Mouse (Mus musculus) layer of hippocampus, postnatal 36 days (tissue): ENCODE data around the gene Cep350. TPM values are rescaled to one million over a fixed set of nuclear protein-coding genes. Genes with fewer than 3 reads are reported as not detected.
"Not testable (repeated sequence)": the region's sequence is repeated elsewhere in the genome, so short reads cannot be mapped to it uniquely, and the experiment has no call there.

ENCODE experiments used
- DNase-seq, 2 experiments: peaks; one replicate each; pipeline ENCODE4 v3.0.0; 2022
- total RNA-seq, 2 experiments: library from RNA; stranded (reverse); gene quantifications; 2 replicates each; pipeline ENCODE4 v1.2.3; 2021

Gene Cep350
- total RNA-seq, 2 experiments from 2014 or later = 47.4 to 51.9 TPM

DNA sequence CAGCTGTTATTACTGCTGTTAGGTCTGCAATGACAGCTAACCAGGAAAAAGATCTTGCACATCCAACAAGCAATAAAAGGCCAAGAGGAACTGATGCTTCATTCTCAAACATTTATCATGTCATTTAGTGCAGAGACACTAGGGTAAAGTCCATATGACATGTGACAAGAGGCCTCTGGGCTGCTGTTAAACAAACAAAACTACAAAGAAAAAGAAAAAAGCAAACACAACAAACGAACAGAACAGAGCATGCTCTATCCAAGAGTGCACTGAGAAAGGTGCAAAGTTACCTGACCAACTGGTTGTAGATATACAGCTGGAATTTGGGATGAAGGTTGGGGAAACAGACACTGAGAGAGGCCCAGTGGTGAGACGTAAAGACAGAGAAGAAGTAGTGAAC lies 86.2 kb downstream of the Cep350 start:
- no peak for DNase-seq

DNA sequence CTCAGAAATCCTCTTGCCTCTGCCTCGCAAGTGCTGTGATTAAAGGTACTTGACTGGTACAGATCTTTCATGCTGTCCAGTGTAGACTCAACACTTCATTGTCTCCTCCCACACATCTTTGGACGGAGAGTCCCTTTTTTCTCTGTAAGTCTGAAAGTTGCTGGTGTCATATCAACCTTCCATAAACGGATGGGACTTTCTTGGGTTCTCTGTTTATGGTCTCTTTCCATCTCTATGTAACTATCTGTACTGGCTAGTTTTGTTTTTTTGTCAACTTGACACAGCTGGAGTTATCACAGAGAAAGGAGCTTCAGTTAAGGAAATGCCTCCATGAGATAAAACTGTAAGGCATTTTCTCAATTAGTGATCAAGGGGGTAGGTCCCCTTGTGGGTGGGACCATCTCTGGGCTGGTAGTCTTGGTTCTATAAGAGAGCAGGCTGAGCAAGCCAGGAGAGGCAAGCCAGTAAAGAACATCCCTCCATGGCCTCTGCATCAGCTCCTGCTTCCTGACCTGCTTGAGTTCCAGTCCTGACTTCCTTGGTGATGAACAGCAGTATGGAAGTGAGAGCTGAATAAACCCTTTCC lies 90.3 kb downstream of the Cep350 start:
- not testable (repeated sequence) for DNase-seq

DNA sequence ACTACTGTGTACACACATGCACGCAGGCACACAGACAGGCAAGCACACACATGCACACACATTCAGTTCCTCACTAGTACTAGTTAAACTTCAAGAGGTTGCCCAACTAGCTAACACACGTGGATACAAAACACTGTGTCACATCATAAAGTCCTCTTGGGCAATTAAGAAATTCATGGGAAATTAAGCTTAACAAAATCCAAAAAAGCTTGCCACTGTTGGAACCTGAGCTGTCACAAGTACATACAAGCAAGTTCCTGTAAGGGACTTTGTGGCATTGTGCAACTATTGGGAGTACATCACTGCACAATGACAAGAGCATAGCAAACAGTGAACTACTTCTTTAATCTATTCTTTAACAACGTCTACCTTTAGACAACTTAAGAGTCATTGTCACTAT lies 93.5 kb downstream of the Cep350 start:
- no peak for DNase-seq

DNA sequence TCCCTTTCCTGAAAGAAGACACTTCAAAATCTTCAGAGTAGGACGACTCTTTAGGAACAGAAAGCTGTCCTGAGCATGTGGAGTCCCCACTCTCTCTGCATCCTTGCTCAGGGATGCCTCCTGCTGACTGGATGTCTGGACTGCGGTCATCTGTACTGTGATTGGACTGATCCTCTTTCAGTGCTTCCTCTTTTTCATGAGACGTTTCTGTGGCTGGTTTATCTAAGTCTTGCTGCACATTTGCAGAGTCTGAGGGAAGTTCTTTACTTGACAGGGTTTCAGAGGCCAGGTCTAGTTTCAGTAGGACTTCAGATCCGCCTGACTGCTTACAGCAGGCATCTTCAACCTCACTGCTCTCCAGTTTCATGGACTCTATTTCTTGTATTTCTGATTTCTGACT lies 110.1 kb downstream of the Cep350 start:
- DNase-seq = no peak

DNA sequence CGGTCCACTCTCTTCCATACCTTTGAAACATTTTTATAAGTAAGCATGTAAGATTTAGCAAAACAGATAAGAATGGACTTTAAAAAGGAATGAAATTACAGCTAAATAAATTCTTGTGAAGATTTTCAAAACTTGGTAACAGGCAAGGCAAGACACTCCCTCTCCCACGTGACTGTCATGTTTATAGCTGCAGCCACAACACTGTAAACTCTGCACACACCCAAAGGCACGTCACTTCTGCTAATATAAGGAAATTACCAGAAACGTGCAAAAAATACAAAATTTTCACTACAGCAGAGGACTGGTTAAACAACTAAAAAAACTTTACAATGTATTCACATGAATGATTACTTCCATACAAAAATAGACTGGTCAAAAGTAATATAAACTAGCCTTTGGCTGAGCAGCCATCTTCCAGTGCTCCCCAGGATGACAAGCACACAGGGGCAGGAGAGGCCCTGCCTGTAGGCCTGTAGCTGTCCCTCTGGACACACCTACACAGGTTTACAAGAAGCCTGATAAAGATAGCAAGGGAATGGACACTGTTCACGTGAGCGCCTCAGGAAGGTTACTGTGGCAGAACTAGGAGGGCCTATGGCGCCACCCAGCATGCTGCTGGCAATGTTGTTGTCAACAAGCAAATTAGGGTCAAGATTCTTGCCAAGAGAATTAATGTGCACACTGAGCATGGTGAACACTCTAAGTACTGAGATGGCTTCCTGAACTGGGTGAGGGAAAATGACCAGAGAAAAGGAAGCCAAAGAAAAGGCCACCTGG lies 117.9 kb downstream of the Cep350 start:
- no peak for DNase-seq

DNA sequence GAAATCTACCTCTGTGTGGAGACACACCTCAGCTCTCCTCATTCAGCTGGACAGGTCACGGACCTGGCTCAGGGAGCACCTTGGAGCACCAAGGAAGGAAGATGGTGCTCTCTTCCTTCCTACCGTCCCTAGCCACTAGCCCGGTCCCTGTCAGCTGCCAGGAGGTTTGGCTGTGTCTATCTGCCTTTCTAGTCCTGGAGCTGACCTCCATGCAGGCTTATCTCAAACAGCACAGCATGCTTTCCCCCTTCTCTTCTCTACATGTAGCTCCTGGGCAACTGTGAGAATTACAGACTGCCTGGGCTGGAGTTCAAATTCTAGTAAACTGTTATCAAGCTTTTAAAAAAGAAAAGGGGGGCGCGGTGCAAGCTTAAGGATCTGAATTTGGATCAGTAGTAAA lies 120.0 kb downstream of the Cep350 start:
- DNase-seq = no peak

DNA sequence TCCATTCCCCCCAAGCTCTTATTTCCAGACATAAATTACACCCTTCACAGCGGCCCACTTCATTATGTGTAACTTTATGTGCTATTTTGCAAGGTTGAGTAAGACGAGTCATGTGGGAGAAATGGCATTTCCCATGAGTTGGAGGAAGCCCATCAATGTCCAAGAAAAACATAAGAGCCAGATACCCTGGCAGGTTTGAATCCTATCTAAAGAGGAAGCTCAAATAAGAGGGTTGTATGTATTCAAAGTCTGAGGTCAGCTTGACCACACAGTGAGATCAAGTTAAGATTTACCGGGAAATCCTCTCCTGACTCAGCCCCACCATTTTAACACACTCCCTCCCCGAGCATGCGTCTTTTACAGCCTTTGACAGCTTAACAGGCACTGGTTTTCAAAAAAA lies 128.8 kb downstream of the Cep350 start:
- DNase-seq = no peak

DNA sequence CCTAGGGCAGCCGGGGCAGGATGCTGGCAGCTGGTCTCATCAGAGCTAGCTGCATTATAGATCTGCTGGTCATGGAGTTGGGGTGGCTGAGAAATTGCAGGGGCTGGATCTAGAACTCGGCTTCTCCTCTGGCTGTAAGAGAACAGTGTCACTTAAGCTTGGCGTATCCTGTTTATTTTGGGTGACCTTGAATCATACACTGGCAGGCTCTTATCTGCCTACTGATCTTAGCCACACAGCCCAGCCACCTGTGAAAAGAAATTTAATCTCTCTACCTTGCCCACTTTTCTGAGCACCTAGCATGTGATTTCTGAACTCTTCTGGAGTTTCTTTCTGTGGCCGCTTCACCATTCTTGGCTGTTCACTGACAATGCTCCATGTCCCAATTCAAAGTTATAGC lies 129.5 kb downstream of the Cep350 start:
- no peak for DNase-seq

DNA sequence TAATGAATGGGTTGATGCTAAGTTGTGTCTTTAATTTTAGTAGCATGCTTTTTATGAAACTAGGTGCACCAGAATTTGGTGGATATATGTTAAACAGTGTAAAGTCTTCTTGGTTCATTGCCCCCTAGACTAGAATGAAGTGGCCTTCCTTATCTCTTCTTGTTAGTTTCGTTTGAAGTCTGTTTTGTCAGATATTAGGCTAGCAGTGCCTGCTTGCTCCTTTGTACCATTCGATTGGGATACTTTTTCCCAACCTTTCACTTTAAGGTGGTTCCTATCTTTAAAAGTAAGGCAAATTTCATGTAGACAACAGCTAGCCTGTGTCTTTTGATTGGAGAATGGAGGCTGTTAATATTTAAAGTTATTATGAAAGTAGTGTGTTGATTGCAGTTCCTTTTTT lies 137.4 kb downstream of the Cep350 start:
- DNase-seq = no peak

DNA sequence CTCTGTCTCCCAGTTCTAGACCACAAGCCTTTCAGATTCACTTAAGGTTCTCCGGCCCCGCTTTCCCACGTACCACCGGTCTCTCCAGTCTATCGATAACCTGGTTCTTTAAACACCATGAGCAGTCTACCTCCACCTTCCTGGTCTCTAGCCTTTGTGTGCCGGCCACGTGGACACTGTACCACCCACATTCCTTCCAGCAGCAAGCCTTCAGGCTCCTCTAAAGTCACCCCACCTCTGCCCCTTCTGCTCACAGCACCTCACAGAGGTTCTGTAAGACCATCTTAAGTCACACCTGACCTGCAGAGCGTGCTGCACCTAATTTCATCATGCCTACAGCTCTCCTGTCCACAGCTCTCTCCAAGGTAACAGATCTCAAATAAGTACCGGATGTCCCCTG lies 139.4 kb downstream of the Cep350 start:
- DNase-seq = no peak

DNA sequence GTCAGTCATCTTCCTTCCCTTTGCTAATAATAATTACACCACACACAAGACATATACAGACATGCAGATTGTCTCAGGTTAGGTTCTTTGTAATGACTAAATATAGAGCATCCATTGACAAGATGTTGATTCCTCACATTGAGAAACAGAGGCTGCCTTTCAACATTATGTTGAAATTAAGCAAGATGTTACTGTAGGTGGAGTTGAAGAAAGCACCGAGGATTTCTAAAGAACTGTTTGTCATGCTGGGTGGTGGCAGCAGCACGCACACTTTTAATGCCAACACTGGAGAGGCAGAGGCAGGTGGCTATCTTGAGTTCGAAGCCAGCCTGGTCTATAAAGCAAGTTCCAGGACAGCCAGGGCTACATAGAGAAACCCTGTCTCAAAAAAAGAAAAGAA lies 141.1 kb downstream of the Cep350 start:
- DNase-seq = no peak

DNA sequence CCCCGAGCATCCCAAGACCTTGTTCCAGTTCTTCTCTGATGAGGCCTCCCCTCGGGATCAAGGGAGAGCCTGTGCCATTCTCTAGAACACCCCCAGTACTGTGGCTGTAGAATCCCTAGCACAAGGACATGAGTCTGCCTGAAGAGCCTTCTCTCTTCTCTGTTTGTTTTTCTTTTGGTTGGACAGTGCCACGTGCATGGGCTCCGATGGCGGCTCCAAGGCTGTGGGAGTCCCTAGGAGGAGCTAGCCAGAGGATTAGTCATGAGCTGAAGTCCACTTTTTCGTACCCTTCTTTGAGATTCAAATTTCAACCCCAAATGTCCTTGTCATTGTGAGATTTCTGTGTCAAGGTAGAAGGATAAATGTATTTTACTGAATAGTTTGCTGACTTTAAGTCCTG lies 142.2 kb downstream of the Cep350 start:
- no peak for DNase-seq

DNA sequence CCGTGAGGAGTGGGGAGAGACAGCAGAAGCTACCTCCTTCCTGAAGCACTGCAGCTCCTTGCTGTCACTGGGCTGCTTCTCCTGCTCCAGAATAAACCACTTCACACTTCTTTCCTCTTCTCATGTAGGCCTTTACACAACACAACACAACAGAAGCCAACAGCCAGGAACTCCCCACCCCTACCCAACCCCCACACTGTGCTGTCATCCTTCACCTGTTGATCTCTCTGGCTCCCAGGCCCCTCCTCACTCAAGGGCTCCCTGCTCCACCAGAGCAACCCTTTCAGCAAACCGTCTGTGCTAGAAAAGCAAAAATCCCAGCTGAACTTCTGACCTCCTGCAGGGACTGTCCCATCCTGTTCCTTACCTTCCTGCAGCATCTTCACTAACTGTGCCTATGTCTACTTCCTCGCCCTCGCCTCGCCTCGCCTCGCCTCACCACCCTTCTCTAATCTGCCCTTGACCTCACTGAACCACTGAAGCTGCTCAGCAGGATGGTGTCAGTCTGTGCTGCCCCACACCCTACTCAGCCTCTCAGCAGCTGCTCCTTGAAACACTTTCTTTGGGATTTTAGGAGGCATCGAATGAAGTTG lies 145.3 kb downstream of the Cep350 start:
- no peak for DNase-seq

DNA sequence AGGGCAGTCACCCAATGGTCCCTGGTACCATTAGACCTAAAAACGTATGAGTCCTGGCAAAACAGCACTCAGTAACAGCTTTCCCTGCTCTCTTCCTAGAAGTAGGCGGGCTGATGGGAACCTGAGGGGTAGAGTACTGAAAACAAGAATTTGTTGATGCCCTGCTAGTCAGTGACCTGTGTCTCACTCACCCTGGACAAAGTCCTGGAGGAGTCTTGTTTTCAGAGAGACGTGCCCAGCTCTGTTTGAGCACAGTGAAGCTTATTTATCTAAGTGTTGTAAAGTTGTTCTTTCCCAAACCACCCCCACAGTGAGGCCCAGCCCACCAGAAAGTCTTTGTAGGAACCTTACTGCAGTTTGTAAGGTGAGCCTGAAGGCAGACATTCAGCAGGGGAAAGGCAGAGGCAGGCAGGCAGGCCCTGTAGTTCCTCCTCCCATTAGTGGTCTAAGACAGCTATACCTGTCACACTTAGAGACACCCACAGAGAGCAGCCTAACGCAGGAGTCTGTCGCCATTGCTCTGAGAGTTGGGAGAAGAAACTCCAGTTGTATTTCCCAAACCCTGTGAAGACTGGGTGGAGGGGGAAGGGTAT lies 146.2 kb downstream of the Cep350 start:
- DNase-seq = no peak

DNA sequence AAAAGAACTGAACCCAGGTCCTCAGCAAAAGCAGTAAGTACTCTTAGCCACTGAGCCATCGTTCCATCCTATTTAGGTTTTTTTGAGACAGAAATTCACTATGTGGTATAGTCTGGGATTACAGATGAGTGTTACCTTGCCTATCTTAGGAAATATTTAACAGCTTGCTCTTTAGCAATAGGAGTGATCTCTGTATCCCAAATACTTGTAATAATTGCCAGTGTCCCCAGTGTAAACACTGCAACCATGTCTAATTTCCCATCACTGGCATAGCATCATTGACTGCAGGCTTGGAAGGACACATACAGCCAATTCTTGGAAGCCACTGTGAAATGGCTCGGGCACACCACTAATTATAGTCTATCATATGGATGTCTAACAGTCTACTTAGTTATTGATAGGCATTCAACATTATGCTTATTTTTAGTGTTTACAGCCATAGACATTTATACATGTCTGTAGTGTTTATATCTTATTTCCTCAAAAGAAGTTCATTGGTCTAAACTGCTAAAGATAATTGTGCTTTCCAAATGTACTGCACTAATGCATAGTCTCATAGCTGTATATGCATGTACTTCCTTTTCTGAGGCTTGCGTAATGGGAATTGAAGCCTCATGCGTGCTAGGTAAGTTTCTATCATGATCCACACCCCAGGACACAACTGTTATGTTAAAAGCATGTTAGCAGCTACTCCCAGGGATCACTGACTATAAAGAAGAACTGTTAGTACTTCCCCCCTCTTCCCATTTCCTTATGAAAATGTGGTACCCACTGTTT lies 146.9 kb downstream of the Cep350 start:
- DNase-seq = no peak

DNA sequence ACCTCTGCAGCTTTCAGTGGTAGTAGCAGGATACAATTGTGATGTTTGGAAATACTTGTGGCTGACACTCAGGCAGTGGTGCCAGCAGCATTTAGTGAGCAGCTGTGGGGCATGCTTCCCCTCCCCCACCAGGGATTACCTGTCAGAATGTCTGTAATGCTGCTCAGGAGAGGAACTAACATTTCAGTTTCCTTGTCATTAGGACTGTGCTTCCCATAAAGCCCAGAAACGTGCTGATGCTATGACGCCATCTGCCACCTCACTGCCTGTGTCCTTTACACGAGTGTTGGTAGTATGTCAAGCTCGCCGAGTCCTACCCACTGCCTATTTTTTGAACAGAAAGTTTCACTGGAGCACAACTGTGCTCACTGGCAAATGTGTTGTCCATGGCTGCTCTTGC lies 152.4 kb downstream of the Cep350 start:
- DNase-seq = no peak

DNA sequence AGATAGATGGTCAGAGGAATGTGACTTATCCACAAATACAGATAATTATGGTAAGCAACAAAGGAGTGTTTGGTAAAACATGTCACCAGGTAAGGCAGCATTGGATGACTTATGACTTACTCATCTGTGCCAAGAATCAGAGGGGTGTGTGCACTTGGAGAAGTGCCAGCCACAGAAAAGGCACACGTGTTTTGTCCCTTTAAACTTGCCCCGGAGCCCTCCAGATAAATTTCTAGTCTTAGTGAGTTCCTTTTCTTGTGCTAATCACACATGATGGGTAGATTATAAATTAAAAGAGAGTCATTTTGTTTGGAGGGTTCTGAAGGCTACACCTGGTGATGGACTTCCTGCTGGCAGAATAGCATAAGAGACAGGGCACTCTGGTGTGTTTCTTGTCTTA lies 156.9 kb downstream of the Cep350 start:
- DNase-seq = no peak

DNA sequence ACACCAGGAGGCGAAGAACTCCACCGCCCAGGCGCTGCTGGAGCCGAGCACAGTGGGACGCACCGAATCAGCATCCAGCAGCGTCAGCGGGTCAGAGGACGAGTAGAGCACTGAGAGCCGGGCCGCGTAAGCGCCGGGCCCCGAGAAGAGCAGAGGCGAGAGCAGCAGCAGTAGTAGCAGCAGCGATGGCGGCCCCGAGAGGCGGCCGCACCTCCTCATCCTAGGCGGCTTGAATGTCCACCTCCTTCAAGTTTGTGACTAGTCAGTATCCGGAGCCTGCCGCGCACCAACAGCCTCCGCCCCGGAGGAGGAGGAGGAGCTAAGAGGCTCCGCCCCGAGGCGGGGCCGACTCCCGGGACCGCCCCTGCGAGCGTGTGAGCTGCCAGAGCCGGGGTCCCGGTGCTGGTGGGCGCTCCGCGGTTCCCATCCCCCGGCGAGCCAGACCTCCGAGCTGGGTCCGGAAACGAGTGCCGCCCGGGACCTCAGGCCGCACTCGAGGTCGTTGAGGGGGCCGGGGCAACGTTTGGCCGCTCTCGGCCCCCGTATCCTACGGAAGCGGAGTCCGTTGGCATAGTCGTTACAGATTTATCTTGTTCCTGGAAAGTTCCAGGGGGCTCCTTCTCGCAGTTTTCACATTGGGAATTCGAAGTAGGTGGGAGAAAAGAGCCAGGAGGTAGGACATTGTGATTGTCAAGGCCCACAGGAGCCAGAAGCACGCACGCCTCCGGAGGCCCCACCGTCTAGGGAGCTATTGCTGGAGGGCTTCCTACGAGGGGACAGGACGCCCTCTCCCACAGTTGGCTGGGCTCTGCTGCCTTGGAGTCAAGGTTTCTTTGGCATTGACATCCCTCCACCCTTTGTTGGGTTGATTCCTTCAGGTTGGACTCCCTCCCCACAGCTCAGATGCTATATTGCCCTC lies 160.2 kb downstream of the Cep350 start, which contains the start of gene Qsox1:
Gene Qsox1, minus strand, starts transcription at position 309 of the 919 bp plus-strand sequence.
- DNase-seq = peak; percentile 81 to 82

DNA sequence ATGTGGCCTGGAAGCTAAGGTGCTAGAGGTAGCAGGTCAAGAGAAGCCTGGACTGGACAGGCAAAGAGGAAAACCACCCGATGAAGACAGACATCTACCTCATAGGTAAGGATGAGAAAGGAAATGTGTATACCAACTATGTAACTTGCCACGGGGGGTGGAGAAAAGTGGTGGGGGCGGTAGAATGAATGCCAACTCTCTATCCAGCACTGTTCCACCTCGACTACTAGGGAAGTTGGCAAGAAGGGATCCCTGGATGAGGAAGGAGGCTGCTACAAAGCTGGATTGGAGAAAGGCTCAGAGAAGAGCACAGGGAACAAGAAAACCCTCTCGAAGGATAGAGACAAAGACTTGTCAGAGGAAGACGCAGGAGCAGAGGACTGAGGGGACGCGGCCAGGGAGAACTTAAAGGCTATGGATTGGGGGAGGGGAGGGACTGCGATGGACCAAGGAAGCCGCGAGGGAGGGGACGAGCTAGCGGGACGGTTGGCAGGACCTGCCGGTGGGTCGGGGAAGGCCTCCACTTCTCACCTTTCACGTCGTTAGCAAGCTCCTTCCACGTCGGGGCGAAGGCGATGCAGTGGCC lies 161.0 kb downstream of the Cep350 start:
- DNase-seq = no peak

DNA sequence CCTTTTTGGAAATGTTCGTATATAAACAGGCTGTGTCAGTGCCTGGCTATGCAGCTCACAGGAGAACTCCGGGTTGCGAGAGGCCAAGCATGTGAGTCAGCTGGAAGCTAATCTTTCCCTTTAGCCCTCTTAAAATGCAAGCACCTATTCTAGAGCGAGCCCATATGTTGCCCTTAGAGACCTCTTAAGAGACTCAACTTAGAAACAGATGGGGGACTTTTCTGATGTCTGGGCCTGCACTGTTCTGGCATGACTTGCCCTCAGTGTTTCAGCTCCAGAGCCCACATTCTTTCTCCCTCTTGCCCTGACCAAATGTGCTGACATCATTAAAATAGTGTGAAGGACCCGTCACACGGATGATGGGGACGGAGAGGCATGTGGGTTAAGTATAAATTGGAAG lies 162.4 kb downstream of the Cep350 start:
- no peak for DNase-seq
